Mouse (Mus musculus) gastrocnemius, postnatal 25 days (tissue): ENCODE measurements around the gene Rad51d. TPM values are rescaled to one million over a fixed set of nuclear protein-coding genes. Genes with fewer than 3 reads are reported as not detected.
"Not testable (repeated sequence)": the region's sequence is repeated elsewhere in the genome, so short reads cannot be mapped to it uniquely, and the experiment has no call there.

Source experiments
- DNase-seq: peaks from one replicate; pipeline ENCODE4 v3.0.0; 2022
- total RNA-seq, 2 experiments: library from RNA; stranded (reverse); gene quantifications; 1 replicate in 1 of 2; 2 replicates in 1 of 2; pipeline ENCODE4 v1.2.3; 2021

Rad51d gene
- total RNA-seq, 2 experiments from 2014 or later = 3.4 to 5.0 TPM

- DNase-seq = no peak
These were observed 35.0 kb downstream of the Rad51d start for GRCm38 (mm10) chr11:82855327-82855973.

- DNase-seq = no peak
These were observed 36.3 kb downstream of the Rad51d start for GRCm38 (mm10) chr11:82854111-82854510.

- no peak for DNase-seq
These were observed 37.5 kb downstream of the Rad51d start for GRCm38 (mm10) chr11:82852958-82853357.

DNA sequence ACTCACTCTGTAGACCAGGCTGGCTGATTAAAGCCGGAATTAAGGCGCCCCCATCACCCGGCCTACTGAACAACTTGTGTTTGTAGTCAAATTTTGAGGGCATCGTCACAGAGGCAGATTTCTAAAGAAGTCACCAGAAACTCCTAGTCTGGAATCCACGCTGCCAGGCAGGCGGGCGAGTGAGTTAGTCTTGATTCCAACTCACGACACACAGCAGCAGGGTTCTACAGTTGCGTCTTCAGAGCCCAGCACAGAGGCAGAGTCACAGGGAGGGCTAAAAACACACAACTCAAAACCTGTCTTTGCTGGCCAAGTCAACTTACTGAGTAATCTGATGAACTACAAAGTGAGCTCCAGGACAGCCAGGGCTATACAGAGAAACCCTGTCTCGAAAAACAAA lies 37.9 kb downstream of the Rad51d start:
- no peak for DNase-seq

GRCm38 (mm10) chr11:82852115-82852514 lies 38.3 kb downstream of the Rad51d start:
- DNase-seq = no peak

DNA sequence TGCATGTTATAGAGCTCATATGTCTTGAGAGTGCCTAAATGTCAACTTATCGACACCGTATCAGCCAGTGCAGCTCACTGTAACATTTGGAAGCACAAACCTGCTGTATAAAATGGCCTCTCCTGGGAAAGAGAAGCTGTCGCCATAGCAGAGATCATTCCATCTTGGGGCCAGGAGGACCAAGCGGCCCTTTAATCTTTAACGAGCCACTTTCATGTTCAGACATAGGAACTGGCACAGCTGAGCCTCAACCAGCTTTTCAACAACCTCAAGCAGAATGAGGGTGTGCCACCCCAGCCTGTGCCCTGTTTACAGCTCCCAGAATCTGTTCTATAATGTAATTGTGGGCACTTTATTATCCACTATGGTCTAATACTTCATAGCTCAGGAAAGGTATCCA lies 40.2 kb downstream of the Rad51d start:
- no peak for DNase-seq

- DNase-seq = no peak
These were observed 42.8 kb downstream of the Rad51d start for GRCm38 (mm10) chr11:82847571-82848000.

- DNase-seq = no peak
These were observed 43.5 kb downstream of the Rad51d start for GRCm38 (mm10) chr11:82846938-82847337.

DNA sequence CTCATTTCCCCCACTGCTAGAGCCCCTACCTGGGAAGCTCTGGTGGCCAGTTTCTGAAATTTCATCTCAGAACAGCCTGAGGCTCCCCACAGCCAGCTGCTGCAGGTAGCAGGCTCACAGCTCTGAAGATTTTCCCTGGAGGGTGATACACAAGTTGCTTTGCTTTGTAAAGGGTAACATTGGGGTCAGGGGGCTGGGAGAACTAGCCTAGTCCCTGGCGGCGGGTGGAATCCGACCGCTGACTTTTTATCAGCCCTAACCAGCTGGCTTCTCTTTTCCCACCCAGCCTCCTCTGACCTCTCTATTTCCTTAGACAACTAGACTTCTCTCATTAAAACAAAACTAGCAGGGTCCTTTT lies 44.4 kb downstream of the Rad51d start:
- no peak for DNase-seq

GRCm38 (mm10) chr11:82845415-82846078 lies 44.9 kb downstream of the Rad51d start:
- DNase-seq = peak; percentile 71

GRCm38 (mm10) chr11:82844771-82845414 lies 45.5 kb downstream of the Rad51d start:
- DNase-seq = no peak

DNA sequence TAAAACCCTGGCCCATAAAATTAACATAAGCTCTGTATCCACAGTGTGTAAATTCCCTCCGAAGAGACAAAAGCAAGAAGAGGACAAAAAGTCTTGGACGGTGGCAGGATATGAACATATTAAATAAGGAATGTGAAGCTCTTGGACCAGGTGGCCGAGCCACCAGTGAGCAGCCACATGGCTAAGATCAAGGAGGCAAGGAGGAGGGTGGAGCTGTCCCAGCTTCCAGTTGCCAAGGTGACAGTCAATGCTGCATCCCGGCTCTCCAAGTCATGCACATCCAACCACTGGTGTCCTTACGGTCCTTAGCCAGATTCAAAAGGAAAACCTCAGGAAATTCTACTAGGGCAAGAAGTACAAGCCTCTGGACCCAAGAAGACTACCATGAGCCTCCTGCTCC lies 51.9 kb downstream of the Rad51d start:
- DNase-seq = no peak

DNA sequence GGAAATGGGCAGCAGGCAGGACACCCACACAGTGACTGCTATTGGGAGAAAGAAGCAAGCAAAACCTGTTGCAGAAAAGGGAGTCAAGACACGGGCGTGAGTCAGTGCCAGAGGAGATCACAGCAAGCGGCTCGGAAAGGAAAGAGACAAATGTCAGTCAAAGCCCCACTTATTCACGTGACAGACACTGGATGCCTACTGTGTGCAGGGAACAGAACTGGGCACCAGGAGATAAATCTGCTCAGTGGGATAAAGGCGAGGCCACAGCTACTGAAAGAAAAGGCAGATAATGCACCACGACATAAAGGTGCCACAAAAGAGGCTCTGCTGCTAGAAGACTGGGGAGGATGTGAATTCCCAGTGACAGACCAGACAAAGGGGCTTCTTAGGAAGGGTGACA lies 52.6 kb downstream of the Rad51d start:
- DNase-seq = no peak

GRCm38 (mm10) chr11:82837192-82837591 lies 53.2 kb downstream of the Rad51d start:
- DNase-seq = no peak

GRCm38 (mm10) chr11:82835616-82836432 lies 54.6 kb downstream of the Rad51d start:
- DNase-seq = no peak

DNA sequence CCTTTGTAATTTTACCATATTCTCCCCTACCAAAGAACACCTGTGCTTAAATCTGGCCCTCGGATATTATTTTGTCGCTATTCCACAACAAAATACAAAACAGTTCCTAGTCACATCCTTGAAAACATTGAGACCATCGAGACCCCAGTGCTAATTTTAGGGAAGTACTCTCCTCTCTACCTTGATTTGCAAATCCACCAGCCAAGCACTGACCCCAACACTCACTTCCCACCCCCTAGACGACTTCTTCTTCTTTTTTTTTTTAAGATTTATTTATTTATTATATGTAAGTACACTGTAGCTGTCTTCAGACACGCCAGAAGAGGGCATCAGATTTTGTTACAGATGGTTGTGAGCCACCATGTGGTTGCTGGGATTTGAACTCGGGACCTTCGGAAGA lies 56.1 kb downstream of the Rad51d start:
- not testable (repeated sequence) for DNase-seq

GRCm38 (mm10) chr11:82833929-82834328 lies 56.5 kb downstream of the Rad51d start:
- DNase-seq = no peak

- not testable (repeated sequence) for DNase-seq
These were observed 58.0 kb downstream of the Rad51d start for GRCm38 (mm10) chr11:82832402-82832801.

DNA sequence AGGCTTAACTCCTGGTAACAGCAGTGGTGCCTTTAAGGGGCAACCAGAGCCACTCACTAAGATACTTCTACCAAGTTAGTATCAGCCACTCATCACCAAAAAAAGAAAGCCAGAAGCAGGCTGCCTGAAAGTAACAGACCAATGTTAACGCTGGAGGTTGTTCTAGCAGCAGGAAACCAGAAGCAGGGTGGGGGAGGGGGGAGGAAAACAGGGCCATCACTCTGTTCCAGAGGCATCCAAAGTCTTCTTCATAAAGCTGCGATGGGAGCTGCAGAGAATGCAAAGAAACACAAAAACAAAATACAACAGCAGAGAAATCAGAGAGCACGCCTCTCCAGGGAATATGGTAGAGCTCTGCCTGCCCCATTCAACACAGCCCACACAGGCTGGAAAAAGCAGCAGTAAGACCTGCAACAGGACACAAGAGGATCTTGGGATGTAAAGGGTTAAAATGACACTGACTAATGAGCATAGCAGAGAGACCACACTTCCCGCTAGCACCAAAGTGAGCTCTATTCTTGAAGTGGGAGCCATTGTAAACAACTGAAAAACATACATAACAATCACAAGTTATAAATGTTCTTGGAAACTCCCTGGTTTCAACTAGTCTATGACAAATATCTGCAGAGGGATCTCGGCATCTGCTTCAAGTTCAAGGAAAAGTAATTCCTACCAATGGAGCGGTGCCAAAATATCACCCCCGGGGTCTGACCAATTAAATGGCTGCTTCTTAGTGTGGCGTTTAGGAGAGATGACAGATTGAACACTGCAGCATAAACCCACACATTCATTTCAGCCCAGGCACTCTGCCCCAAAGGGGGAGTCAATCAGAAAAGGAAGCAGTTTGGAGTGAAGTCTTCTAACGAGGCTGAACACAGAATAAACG lies 59.2 kb downstream of the Rad51d start:
- no peak for DNase-seq

- no peak for DNase-seq
These were observed 63.6 kb downstream of the Rad51d start for GRCm38 (mm10) chr11:82826818-82827217.
